9 mouse cellular contexts compared by ENCODE assay signal in the genomic region with DNA sequence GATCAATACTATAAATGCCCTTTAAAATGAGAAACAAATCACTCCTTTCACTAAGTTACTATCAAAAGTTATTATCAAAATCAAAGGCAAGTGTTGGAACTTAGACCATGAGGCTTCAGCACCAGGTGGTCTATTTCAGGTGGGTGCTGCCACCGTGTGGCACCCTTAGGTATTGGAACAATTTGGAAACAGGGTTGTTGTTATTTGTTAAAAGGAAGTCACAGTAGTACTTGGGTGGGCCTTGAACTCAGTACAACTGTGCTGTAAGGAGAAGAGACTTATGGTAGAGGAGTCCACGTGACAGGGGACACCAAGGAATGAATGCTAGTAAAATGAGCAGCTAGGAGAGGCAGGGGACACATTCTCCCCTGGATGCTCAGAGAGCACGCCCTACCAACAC.
A peak's percentile ranks its signal among the peaks of the same experiment; 100 is the strongest.
DNase-seq lines count a peak whose midpoint lies in the region; ATAC-seq lines count a peak whose summit lies in the region.
"Had no signal": no experiment of that assay in that cellular context is flagged by ENCODE, and none has a peak within 500 bp of the region (broad histone marks: within the 10 kb centered on the region; RNA-seq: fewer than 3 reads in every experiment).

No protein-coding gene starts in this region.

- no peaks in the 10 kb centered on the region for H3K27me3 ChIP-seq in neural tube, embryonic 15.5 days (replicated peaks)

- WGBS in neural tube, embryonic 15.5 days = 42% methylated on average over 3 of the region's 3 CpGs

- intact Hi-C loops in left cerebral cortex, postnatal 25 days (cut with DNase I) = loop anchor here (5.0 kb wide), 1 partner anchor 317 kb away; no protein-coding TSS in a partner anchor

- ATAC-seq in neural tube, embryonic 15.5 days (ENCODE audit: low FRiP score) = no peak
- ATAC-seq in granulocyte monocyte progenitor cell, adult 5-6 weeks (replicated peaks; ENCODE audit: poor library complexity, severe bottlenecking) = peak; percentile 77
- no peak for ATAC-seq in erythroid progenitor cell, adult 5-6 weeks (replicated peaks; ENCODE audit: low FRiP score, poor library complexity, severe bottlenecking)

- no peak overlapping the region for H3K27ac ChIP-seq in neural tube, embryonic 15.5 days (replicated peaks)

- H3K4me3 ChIP-seq in neural tube, embryonic 15.5 days (replicated peaks) = no peak overlapping the region
- H3K4me3 ChIP-seq: myocyte had no signal

- peaks cover 29% of the 10 kb centered on the region for H3K36me3 ChIP-seq in neural tube, embryonic 15.5 days

- DNase-seq in neural tube, embryonic 10.5 days (ENCODE audit: extremely low spot score, low spot score) = peak; percentile 69
- DNase-seq in Muller cell, postnatal 12 days (ENCODE audit: inconsistent ontology term) = peak; percentile 35
- peak; percentile 63 for DNase-seq in brain, adult 2 months (ENCODE audit: low read depth, low spot score)
- DNase-seq in left cerebral cortex, postnatal 25 days (ENCODE audit: low spot score in 2 of 2) = peak; percentile 50 to 65
- peak; percentile 78 for DNase-seq in naive thymus-derived CD4-positive, alpha-beta T cell, adult 2 months (ENCODE audit: low read depth)

- H3K9me3 ChIP-seq in neural tube, embryonic 15.5 days (replicated peaks) = no peaks in the 10 kb centered on the region

- no peaks in the 10 kb centered on the region for H3K4me1 ChIP-seq in neural tube, embryonic 15.5 days

- H3K4me2 ChIP-seq in neural tube, embryonic 15.5 days = no peak overlapping the region

- no peak overlapping the region for H3K9ac ChIP-seq in neural tube, embryonic 15.5 days (replicated peaks)
